Mouse (Mus musculus) spleen, adult 10 weeks (tissue): Measurements from ENCODE around the gene 2410004P03Rik. TPM values are rescaled to one million over a fixed set of nuclear protein-coding genes. Genes with fewer than 3 reads are reported as not detected.

Experiments
- polyA plus RNA-seq: library from polyadenylated mRNA; stranded (reverse); fragments of 350-450 nt; fragmentation: Illumina TruSeq; extraction: RNeasy Lipid Tissue Mini Kit (QIAGEN cat#74804); gene quantifications from one replicate; pipeline ENCODE4 v1.2.3, GENCODE M21; 2015; ENCODE audit warnings: low replicate concordance; ENCODE audit not compliant: insufficient read depth

2410004P03Rik gene
- 0.26 TPM for polyA plus RNA-seq

GRCm38 (mm10) chr12:17011100-17011870 is at the start of gene 2410004P03Rik:
Gene 2410004P03Rik (minus strand): TSS chr12:17011727.

GRCm38 (mm10) chr12:16999739-17000497 is 11.6 kb downstream of the 2410004P03Rik start, which contains the start of gene Pqlc3:
Gene Pqlc3 (minus strand): TSS chr12:17000408.

Other genes starting within 250 kb of the 2410004P03Rik start
- gene Greb1, start 210.8 kb downstream of the 2410004P03Rik start, polyA plus RNA-seq, result 0.69 TPM
- gene E2f6, start 200.8 kb downstream of the 2410004P03Rik start, polyA plus RNA-seq, result 23.0 TPM
- gene Rock2, start 116.8 kb downstream of the 2410004P03Rik start, polyA plus RNA-seq, result 60.3 TPM
- gene Pqlc3, start 11.3 kb downstream of the 2410004P03Rik start, polyA plus RNA-seq, result 52.8 TPM
- 0.08 TPM for gene Kcnf1, start 165.2 kb upstream of the 2410004P03Rik start, polyA plus RNA-seq